Mouse (Mus musculus): ENCODE measurements around the gene 9130409I23Rik. TPM values are rescaled to one million over a fixed set of nuclear protein-coding genes. Genes with fewer than 3 reads are reported as not detected.

Gene 9130409I23Rik
- polyA plus RNA-seq, 1 experiment from 2014 or later, result not detected

GRCm38 (mm10) chr1:181039652-181040051 lies 11.4 kb upstream of the 9130409I23Rik start:
- Histone ChIP-seq H3K4me3 (replicated peaks) (no peak overlapping the region), H3K9ac (no peak overlapping the region), H3K9me3 (no peaks in the 10 kb centered on the region), H3K27me3 (0 out of 2 replicates have a peak, but pooled peaks cover 9% of the 10 kb centered on the region), H3K27ac (no peak overlapping the region), H3K4me2 (no peak overlapping the region), H3K36me3 (replicated peaks) (no peaks in the 10 kb centered on the region), H3K4me1 (no peaks in the 10 kb centered on the region)
- 9% methylated on average over 4 of the region's 4 CpGs for WGBS
- ATAC-seq (ENCODE audit: low FRiP score), result no peak

- Histone ChIP-seq H3K27ac (no peak overlapping the region), H3K4me3 (replicated peaks) (no peak overlapping the region), H3K4me2 (no peak overlapping the region), H3K27me3 (no peaks in the 10 kb centered on the region), H3K9me3 (no peaks in the 10 kb centered on the region), H3K36me3 (replicated peaks) (no peaks in the 10 kb centered on the region), H3K9ac (no peak overlapping the region), H3K4me1 (no peaks in the 10 kb centered on the region)
- WGBS, result 77% methylated on average over 1 of the region's 1 CpGs
- no peak for ATAC-seq (ENCODE audit: low FRiP score)
These were observed 3.5 kb upstream of the 9130409I23Rik start for GRCm38 (mm10) chr1:181047520-181047919.

GRCm38 (mm10) chr1:181049328-181049842 lies 1.7 kb upstream of the 9130409I23Rik start:
- Histone ChIP-seq H3K4me3 (replicated peaks) (no peak overlapping the region), H3K9ac (no peak overlapping the region), H3K4me1 (no peaks in the 10 kb centered on the region), H3K9me3 (no peaks in the 10 kb centered on the region), H3K27me3 (no peaks in the 10 kb centered on the region), H3K4me2 (no peak overlapping the region), H3K27ac (no peak overlapping the region), H3K36me3 (replicated peaks) (no peaks in the 10 kb centered on the region)
- ATAC-seq (ENCODE audit: low FRiP score), result no peak

- Histone ChIP-seq H3K9ac (no peak overlapping the region), H3K27me3 (no peaks in the 10 kb centered on the region), H3K4me1 (no peaks in the 10 kb centered on the region), H3K4me2 (no peak overlapping the region), H3K4me3 (replicated peaks) (no peak overlapping the region), H3K36me3 (replicated peaks) (no peaks in the 10 kb centered on the region), H3K27ac (no peak overlapping the region), H3K9me3 (no peaks in the 10 kb centered on the region)
- no peak for ATAC-seq (ENCODE audit: low FRiP score)
- WGBS, result 81% methylated on average over 4 of the region's 4 CpGs
These were observed 1.9 kb downstream of the 9130409I23Rik start for GRCm38 (mm10) chr1:181052898-181053297.

GRCm38 (mm10) chr1:181061784-181062485 lies 10.9 kb downstream of the 9130409I23Rik start:
- Histone ChIP-seq H3K27me3 (no peaks in the 10 kb centered on the region), H3K36me3 (replicated peaks) (no peaks in the 10 kb centered on the region), H3K4me3 (replicated peaks) (no peak overlapping the region), H3K9ac (no peak overlapping the region), H3K4me2 (no peak overlapping the region), H3K9me3 (no peaks in the 10 kb centered on the region), H3K27ac (no peak overlapping the region), H3K4me1 (no peaks in the 10 kb centered on the region)
- ATAC-seq (ENCODE audit: low FRiP score), result no peak
- WGBS, result 64% methylated on average over 3 of the region's 3 CpGs

GRCm38 (mm10) chr1:181063991-181064390 lies 13.0 kb downstream of the 9130409I23Rik start:
- no peaks in the 10 kb centered on the region for H3K27me3 ChIP-seq
- 76% methylated on average over 2 of the region's 2 CpGs for WGBS
- no peaks in the 10 kb centered on the region for H3K36me3 ChIP-seq (replicated peaks)
- no peak overlapping the region for H3K27ac ChIP-seq
- no peak overlapping the region for H3K9ac ChIP-seq
- no peaks in the 10 kb centered on the region for H3K4me1 ChIP-seq
- H3K4me3 ChIP-seq (replicated peaks), result no peak overlapping the region
- no peaks in the 10 kb centered on the region for H3K9me3 ChIP-seq
- H3K4me2 ChIP-seq, result no peak overlapping the region
- ATAC-seq (ENCODE audit: low FRiP score), result no peak

GRCm38 (mm10) chr1:181064648-181065047 lies 13.6 kb downstream of the 9130409I23Rik start:
- no peak for ATAC-seq (ENCODE audit: low FRiP score)
- Histone ChIP-seq H3K9ac (no peak overlapping the region), H3K27ac (no peak overlapping the region), H3K4me3 (replicated peaks) (no peak overlapping the region), H3K9me3 (no peaks in the 10 kb centered on the region), H3K4me1 (no peaks in the 10 kb centered on the region), H3K36me3 (replicated peaks) (no peaks in the 10 kb centered on the region), H3K27me3 (no peaks in the 10 kb centered on the region), H3K4me2 (no peak overlapping the region)
- 84% methylated on average over 6 of the region's 6 CpGs for WGBS

GRCm38 (mm10) chr1:181068344-181068743 lies 17.3 kb downstream of the 9130409I23Rik start:
- H3K4me2 ChIP-seq, result no peak overlapping the region
- no peaks in the 10 kb centered on the region for H3K4me1 ChIP-seq
- no peaks in the 10 kb centered on the region for H3K27me3 ChIP-seq
- no peak for ATAC-seq (ENCODE audit: low FRiP score)
- no peak overlapping the region for H3K9ac ChIP-seq
- no peaks in the 10 kb centered on the region for H3K36me3 ChIP-seq (replicated peaks)
- 82% methylated on average over 1 of the region's 1 CpGs for WGBS
- no peak overlapping the region for H3K27ac ChIP-seq
- no peaks in the 10 kb centered on the region for H3K9me3 ChIP-seq
- H3K4me3 ChIP-seq (replicated peaks), result no peak overlapping the region

GRCm38 (mm10) chr1:181069671-181070070 lies 18.6 kb downstream of the 9130409I23Rik start:
- no peaks in the 10 kb centered on the region for H3K36me3 ChIP-seq (replicated peaks)
- WGBS, result 71% methylated on average over 11 of the region's 11 CpGs
- no peaks in the 10 kb centered on the region for H3K27me3 ChIP-seq
- H3K27ac ChIP-seq, result no peak overlapping the region
- no peaks in the 10 kb centered on the region for H3K4me1 ChIP-seq
- H3K9ac ChIP-seq, result no peak overlapping the region
- H3K9me3 ChIP-seq, result no peaks in the 10 kb centered on the region
- no peak overlapping the region for H3K4me2 ChIP-seq
- H3K4me3 ChIP-seq (replicated peaks), result no peak overlapping the region
- no peak for ATAC-seq (ENCODE audit: low FRiP score)

GRCm38 (mm10) chr1:181073075-181073474 lies 22.0 kb downstream of the 9130409I23Rik start:
- WGBS, result 52% methylated on average over 5 of the region's 5 CpGs
- ATAC-seq (ENCODE audit: low FRiP score), result no peak
- H3K4me3 ChIP-seq (replicated peaks), result no peak overlapping the region

GRCm38 (mm10) chr1:181084021-181084420 lies 33.0 kb downstream of the 9130409I23Rik start:
- no peaks in the 10 kb centered on the region for H3K9me3 ChIP-seq
- WGBS, result 43% methylated on average over 2 of the region's 2 CpGs
- H3K27ac ChIP-seq, result no peak overlapping the region
- H3K4me1 ChIP-seq, result no peaks in the 10 kb centered on the region
- H3K4me2 ChIP-seq, result no peak overlapping the region
- H3K4me3 ChIP-seq (replicated peaks), result no peak overlapping the region
- no peak overlapping the region for H3K9ac ChIP-seq
- no peak for ATAC-seq (ENCODE audit: low FRiP score)
- no peaks in the 10 kb centered on the region for H3K36me3 ChIP-seq (replicated peaks)
- H3K27me3 ChIP-seq, result no peaks in the 10 kb centered on the region

More at GRCm38 (mm10) chr1:181073075-181073474, 22.0 kb downstream of the 9130409I23Rik start:
- no peaks in the 10 kb centered on the region for H3K36me3 ChIP-seq (replicated peaks)
- H3K9ac ChIP-seq, result no peak overlapping the region
- no peaks in the 10 kb centered on the region for H3K9me3 ChIP-seq
- H3K4me1 ChIP-seq, result no peaks in the 10 kb centered on the region
- no peaks in the 10 kb centered on the region for H3K27me3 ChIP-seq
- no peak overlapping the region for H3K27ac ChIP-seq
- no peak overlapping the region for H3K4me2 ChIP-seq

- no peak overlapping the region for H3K4me3 ChIP-seq (replicated peaks)
- no peaks in the 10 kb centered on the region for H3K9me3 ChIP-seq
- WGBS, result 79% methylated on average over 12 of the region's 12 CpGs
- H3K27ac ChIP-seq, result no peak overlapping the region
- no peak overlapping the region for H3K9ac ChIP-seq
- H3K36me3 ChIP-seq (replicated peaks), result peaks cover 44% of the 10 kb centered on the region
- ATAC-seq (ENCODE audit: low FRiP score), result no peak
- no peaks in the 10 kb centered on the region for H3K4me1 ChIP-seq
- no peak overlapping the region for H3K4me2 ChIP-seq
- no peaks in the 10 kb centered on the region for H3K27me3 ChIP-seq
These were observed 39.0 kb downstream of the 9130409I23Rik start for GRCm38 (mm10) chr1:181090048-181090447.
